Mouse (Mus musculus): Measurements from ENCODE around the gene Sash3. TPM values are rescaled to one million over a fixed set of nuclear protein-coding genes. Genes with fewer than 3 reads are reported as not detected.
A peak's percentile ranks its signal among the peaks of the same experiment; 100 is the strongest.

Sash3 gene
- polyA plus RNA-seq, 1 experiment = not detected

DNA sequence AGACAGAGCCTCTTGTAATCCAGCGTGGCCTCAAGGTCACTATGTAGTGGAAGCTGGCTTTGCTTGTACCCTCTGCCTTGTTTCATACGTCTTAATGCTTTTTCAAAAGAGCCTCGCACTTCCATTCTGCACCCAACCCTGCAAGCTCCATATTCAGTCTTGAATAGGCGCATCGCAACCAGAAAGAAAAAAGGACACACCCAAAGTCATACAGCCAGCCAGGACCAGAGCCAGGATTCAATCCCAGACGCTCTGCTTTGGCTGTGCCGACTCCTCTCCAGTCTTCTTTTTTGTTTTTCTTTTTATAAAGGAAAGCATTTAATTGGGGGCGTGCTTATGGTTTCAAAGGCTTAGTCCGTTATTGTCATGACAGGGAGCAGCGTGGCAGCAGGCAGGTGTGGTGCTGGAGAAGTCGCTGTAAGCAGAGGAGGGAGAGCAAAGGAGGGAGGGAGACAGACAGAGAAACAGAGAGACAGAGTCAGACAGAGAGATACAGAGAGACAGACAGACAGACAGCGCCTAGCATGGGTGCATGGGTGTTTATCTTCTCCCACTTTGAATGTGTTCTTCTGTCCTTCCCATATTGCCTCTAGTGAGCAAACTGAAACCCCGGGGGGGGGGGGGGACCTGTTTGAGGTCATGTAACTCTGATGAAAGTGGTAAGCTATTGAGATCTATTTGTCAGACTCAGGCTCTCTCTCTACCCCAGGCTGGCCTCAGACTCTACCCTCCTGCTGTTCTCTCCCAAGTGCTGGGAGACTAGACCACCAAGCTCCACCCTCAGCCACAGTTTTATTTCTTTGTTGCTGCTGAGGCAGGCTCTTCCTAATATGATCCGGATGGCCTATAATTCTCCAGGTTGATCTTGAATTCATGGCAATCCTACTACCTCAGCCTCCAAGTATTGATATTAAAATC, 6.6 kb upstream of the Sash3 start:
- no peaks in the 10 kb centered on the region for H3K36me3 ChIP-seq (ENCODE audit: control insufficient read depth, insufficient read depth, low read length, poor library complexity, severe bottlenecking)
- H3K4me3 ChIP-seq (ENCODE audit: low read depth, low read length) = no peak overlapping the region
- no peaks in the 10 kb centered on the region for H3K9me3 ChIP-seq (replicated peaks; ENCODE audit: control insufficient read depth, insufficient read depth, low read length, poor library complexity, severe bottlenecking)
- TF ChIP-seq EP300 (IDR thresholded peaks at IDR 0.05; ENCODE audit: insufficient read depth, low read depth, low read length) (no peak), POLR2A (IDR thresholded peaks at IDR 0.05; ENCODE audit: insufficient read depth, low read length) (no peak), CTCF (IDR thresholded peaks at IDR 0.05; ENCODE audit: low read depth, low read length) (no peak)
- H3K4me1 ChIP-seq (ENCODE audit: control insufficient read depth, insufficient read depth, low read length) = peaks cover 9% of the 10 kb centered on the region
- no peak overlapping the region for H3K27ac ChIP-seq (ENCODE audit: insufficient read depth, low read length)
- no peaks in the 10 kb centered on the region for H3K27me3 ChIP-seq (ENCODE audit: control insufficient read depth, insufficient read depth, low read length, poor library complexity, severe bottlenecking)
- no peak overlapping the region for H3K9ac ChIP-seq (ENCODE audit: low read depth, poor library complexity, severe bottlenecking)

DNA sequence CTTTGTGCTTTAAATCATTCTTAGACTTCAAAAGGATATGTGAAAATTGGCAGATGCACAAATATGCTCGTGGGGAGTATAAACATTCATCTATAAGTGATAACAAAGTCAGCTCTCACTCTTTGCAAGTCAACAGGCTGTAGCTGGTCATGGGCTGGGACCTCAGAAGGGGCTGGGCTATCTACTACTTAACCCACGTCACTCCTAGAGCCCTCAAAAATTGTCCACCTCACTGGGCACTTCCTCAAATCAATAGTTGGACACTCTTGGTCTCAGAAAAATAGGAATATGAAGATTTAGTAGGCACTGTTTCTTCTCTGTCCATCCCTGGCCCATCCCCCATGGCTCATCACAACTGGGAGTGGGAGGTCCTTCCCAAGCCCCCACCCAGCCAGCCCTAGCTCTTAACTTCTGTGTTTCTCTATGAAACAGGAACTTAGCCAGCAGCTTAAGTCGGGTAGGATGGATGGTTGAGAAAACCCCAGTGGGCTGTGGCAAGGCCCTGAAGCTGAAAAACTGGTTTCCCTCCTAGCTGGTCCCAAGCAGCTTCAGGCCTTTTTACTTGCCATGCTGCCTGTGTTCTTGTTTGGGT, 5.9 kb upstream of the Sash3 start:
- Histone ChIP-seq H3K4me1 (ENCODE audit: control insufficient read depth, insufficient read depth, low read length) (peaks cover 9% of the 10 kb centered on the region), H3K36me3 (ENCODE audit: control insufficient read depth, insufficient read depth, low read length, poor library complexity, severe bottlenecking) (no peaks in the 10 kb centered on the region), H3K4me3 (ENCODE audit: low read depth, low read length) (no peak overlapping the region), H3K27me3 (ENCODE audit: control insufficient read depth, insufficient read depth, low read length, poor library complexity, severe bottlenecking) (no peaks in the 10 kb centered on the region), H3K9me3 (replicated peaks; ENCODE audit: control insufficient read depth, insufficient read depth, low read length, poor library complexity, severe bottlenecking) (no peaks in the 10 kb centered on the region), H3K27ac (ENCODE audit: insufficient read depth, low read length) (no peak overlapping the region), H3K9ac (ENCODE audit: low read depth, poor library complexity, severe bottlenecking) (no peak overlapping the region)
- no peak for TF ChIP-seq CTCF (IDR thresholded peaks at IDR 0.05; ENCODE audit: low read depth, low read length)
- TF ChIP-seq POLR2A (IDR thresholded peaks at IDR 0.05; ENCODE audit: insufficient read depth, low read length) = no peak
- TF ChIP-seq EP300 (IDR thresholded peaks at IDR 0.05; ENCODE audit: insufficient read depth, low read depth, low read length) = no peak

DNA sequence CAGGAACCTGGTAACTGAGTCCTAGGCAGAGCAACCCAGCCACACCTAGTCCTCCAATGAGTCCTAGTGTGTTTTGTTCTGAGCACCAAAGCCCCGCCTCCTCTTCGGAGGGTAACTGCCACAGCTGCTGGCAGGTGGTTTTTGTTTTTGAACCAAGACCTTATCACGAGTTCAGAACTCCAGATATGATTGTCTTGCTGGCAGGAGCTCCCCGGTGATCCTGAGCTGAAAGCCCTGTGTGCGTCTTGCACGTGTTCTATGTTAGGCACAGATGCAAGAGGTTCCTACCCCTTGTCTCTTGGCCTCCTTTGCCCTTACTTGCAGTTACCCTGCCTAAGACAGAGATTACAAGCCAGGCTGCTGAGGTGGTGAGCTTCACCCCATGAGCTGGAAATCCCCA, 4.8 kb upstream of the Sash3 start:
- Histone ChIP-seq H3K9ac (ENCODE audit: low read depth, poor library complexity, severe bottlenecking) (no peak overlapping the region), H3K4me3 (ENCODE audit: low read depth, low read length) (no peak overlapping the region), H3K36me3 (ENCODE audit: control insufficient read depth, insufficient read depth, low read length, poor library complexity, severe bottlenecking) (no peaks in the 10 kb centered on the region), H3K9me3 (replicated peaks; ENCODE audit: control insufficient read depth, insufficient read depth, low read length, poor library complexity, severe bottlenecking) (no peaks in the 10 kb centered on the region), H3K27me3 (ENCODE audit: control insufficient read depth, insufficient read depth, low read length, poor library complexity, severe bottlenecking) (no peaks in the 10 kb centered on the region), H3K4me1 (ENCODE audit: control insufficient read depth, insufficient read depth, low read length) (peaks cover 9% of the 10 kb centered on the region), H3K27ac (ENCODE audit: insufficient read depth, low read length) (no peak overlapping the region)
- TF ChIP-seq POLR2A (IDR thresholded peaks at IDR 0.05; ENCODE audit: insufficient read depth, low read length) = no peak
- no peak for TF ChIP-seq EP300 (IDR thresholded peaks at IDR 0.05; ENCODE audit: insufficient read depth, low read depth, low read length)
- no peak for TF ChIP-seq CTCF (IDR thresholded peaks at IDR 0.05; ENCODE audit: low read depth, low read length)

DNA sequence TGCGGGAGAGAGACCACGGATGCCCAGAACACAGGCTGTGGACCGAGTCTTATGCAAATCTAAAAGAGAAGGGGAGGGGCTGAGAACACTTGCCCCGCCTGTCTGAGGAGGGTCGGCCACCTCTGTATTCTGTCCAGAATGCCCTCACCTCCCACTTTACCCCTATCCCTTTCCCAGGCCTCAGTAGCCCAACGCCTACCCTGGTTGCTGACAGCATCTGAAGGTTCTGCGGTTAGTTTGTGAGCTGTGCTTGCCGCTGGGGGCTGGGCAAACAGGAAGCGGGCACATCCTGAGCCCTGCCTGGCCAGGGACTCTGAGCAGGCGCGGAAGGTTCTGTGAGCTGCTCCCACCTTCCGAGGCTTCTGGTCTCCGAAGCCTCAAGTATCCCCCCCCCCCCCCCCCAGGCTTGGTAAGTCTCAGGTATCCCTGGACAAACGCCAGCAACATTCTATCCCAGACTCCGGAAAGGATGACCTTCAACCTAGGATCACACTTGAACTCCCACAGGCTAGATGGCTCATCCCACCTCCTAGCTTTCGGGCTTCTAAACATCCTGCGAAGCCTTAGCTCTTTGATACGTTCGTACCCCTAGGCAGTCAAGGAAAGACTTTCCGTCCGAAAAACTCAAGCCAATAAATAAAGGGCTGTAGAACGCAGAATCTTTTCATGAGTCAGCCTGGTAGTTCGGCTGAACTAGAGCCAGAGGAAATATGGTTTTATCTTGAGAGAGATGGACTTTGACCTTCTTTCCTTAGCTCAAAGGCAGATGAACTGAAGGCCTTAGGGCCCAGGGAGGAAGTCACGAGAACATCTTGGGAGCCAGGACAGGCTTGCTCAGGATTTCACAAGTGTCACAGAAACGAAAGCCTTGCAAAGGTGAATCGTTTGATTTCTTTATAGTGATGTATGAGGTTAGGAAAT, 2.6 kb upstream of the Sash3 start:
- Histone ChIP-seq H3K27ac (ENCODE audit: insufficient read depth, low read length) (no peak overlapping the region), H3K4me3 (ENCODE audit: low read depth, low read length) (0 out of 2 replicates have a peak overlapping the region, but pooled peaks have one; percentile 19), H3K4me1 (ENCODE audit: control insufficient read depth, insufficient read depth, low read length) (peaks cover 4% of the 10 kb centered on the region), H3K9ac (ENCODE audit: low read depth, poor library complexity, severe bottlenecking) (no peak overlapping the region), H3K27me3 (ENCODE audit: control insufficient read depth, insufficient read depth, low read length, poor library complexity, severe bottlenecking) (no peaks in the 10 kb centered on the region), H3K36me3 (ENCODE audit: control insufficient read depth, insufficient read depth, low read length, poor library complexity, severe bottlenecking) (no peaks in the 10 kb centered on the region), H3K9me3 (replicated peaks; ENCODE audit: control insufficient read depth, insufficient read depth, low read length, poor library complexity, severe bottlenecking) (no peaks in the 10 kb centered on the region)
- no peak for TF ChIP-seq EP300 (IDR thresholded peaks at IDR 0.05; ENCODE audit: insufficient read depth, low read depth, low read length)
- no peak for TF ChIP-seq POLR2A (IDR thresholded peaks at IDR 0.05; ENCODE audit: insufficient read depth, low read length)
- no peak for TF ChIP-seq CTCF (IDR thresholded peaks at IDR 0.05; ENCODE audit: low read depth, low read length)

DNA sequence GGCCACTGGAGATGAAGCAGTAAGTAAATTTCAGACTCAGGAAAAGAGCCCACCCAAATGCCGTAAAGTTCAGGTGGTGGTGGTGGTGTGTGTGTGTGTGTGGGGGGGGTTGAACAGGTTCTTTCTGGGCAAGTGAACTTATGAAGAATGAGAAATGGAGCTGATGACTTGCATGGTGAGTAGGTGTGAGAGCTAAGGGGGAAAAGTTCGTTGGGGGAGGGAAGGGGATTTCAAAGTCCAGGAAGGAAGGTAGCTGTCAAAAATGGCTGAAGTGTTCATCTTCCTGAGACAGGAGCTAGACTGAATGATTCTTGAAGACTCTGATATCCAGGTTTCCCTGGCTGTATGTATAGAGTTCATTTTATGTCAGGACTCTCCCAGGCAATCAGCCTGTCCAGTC, 990 bp downstream of the Sash3 start:
- H3K27me3 ChIP-seq (ENCODE audit: control insufficient read depth, insufficient read depth, low read length, poor library complexity, severe bottlenecking) = no peaks in the 10 kb centered on the region
- H3K9me3 ChIP-seq (replicated peaks; ENCODE audit: control insufficient read depth, insufficient read depth, low read length, poor library complexity, severe bottlenecking) = no peaks in the 10 kb centered on the region
- H3K27ac ChIP-seq (ENCODE audit: insufficient read depth, low read length) = no peak overlapping the region
- no peak overlapping the region for H3K4me3 ChIP-seq (ENCODE audit: low read depth, low read length)
- H3K4me1 ChIP-seq (ENCODE audit: control insufficient read depth, insufficient read depth, low read length) = no peaks in the 10 kb centered on the region
- H3K9ac ChIP-seq (ENCODE audit: low read depth, poor library complexity, severe bottlenecking) = no peak overlapping the region
- no peaks in the 10 kb centered on the region for H3K36me3 ChIP-seq (ENCODE audit: control insufficient read depth, insufficient read depth, low read length, poor library complexity, severe bottlenecking)
- TF ChIP-seq EP300 (IDR thresholded peaks at IDR 0.05; ENCODE audit: insufficient read depth, low read depth, low read length) = no peak
- TF ChIP-seq POLR2A (IDR thresholded peaks at IDR 0.05; ENCODE audit: insufficient read depth, low read length) = no peak
- TF ChIP-seq CTCF (IDR thresholded peaks at IDR 0.05; ENCODE audit: low read depth, low read length) = no peak

Data from ES-Bruce4 (cell line).